Mouse (Mus musculus) forebrain, postnatal 0 days (tissue): ENCODE measurements around the gene Bglap3. TPM values are rescaled to one million over a fixed set of nuclear protein-coding genes. Genes with fewer than 3 reads are reported as not detected.

Experiments
- ATAC-seq: fragments of 200-750 bp; cut with Nextera tagmentation; 2 replicates; pipeline ENCODE4 v1.8.0; 2017; ENCODE audit warnings: mild to moderate bottlenecking, moderate library complexity
- DNase-seq: peaks from one replicate; pipeline ENCODE4 v3.0.0-alpha.2; 2015
- H3K27ac ChIP-seq: fragments of 300-500 bp; sonication (generic); 2 replicates; pipeline ENCODE4 v1.5.1; 2014; ENCODE audit warnings: low read depth, mild to moderate bottlenecking, antibody characterized with exemption, low read length, moderate library complexity, mixed read lengths
- H3K27me3 ChIP-seq: fragments of 300-500 bp; sonication (generic); 2 replicates; pipeline ENCODE4 v1.6.1; 2014; ENCODE audit warnings: mild to moderate bottlenecking, low read length, mixed read lengths; ENCODE audit not compliant: insufficient read depth
- H3K36me3 ChIP-seq: fragments of 300-500 bp; sonication (generic); 2 replicates; pipeline ENCODE4 v1.6.1; 2014; ENCODE audit warnings: mild to moderate bottlenecking, moderate library complexity; ENCODE audit not compliant: insufficient read depth
- H3K4me1 ChIP-seq: fragments of 300-500 bp; sonication (generic); 2 replicates; pipeline ENCODE4 v1.6.1; 2014; ENCODE audit warnings: antibody characterized with exemption; ENCODE audit not compliant: insufficient read depth
- H3K4me2 ChIP-seq: fragments of 300-500 bp; sonication (generic); 2 replicates; pipeline ENCODE4 v1.6.1; 2014; ENCODE audit warnings: low read depth, mild to moderate bottlenecking, moderate library complexity
- H3K4me3 ChIP-seq: fragments of 300-500 bp; sonication (generic); 2 replicates; pipeline ENCODE4 v1.5.1; 2014; ENCODE audit warnings: low read depth, low read length, mixed read lengths
- H3K9ac ChIP-seq: fragments of 300-500 bp; sonication (generic); 2 replicates; pipeline ENCODE4 v1.6.1; 2014; ENCODE audit warnings: mild to moderate bottlenecking
- H3K9me3 ChIP-seq: fragments of 300-500 bp; sonication (generic); 2 replicates; pipeline ENCODE4 v1.6.1; 2016; ENCODE audit warnings: low read length
- CTCF ChIP-seq: sonication (generic); IDR thresholded peaks from 2 replicates; pipeline ENCODE4 v1.5.1; 2016; ENCODE audit warnings: antibody characterized with exemption, control low read depth, low read depth
- WGBS: fragments of 180-500 bp; shearing (Covaris S2); extraction: QIAGEN DNeasy Blood & Tissue Kit; methylation state at CpG from one replicate; pipeline ENCODE4 v1.1.7; 2014; 5-methylcytosine and 5-hydroxymethylcytosine counted together
- polyA plus RNA-seq: library from polyadenylated mRNA; unstranded; fragments of >200 nt; fragmentation: Nextera tagmentation; extraction: Ambion mirVana; gene quantifications from 2 replicates; pipeline ENCODE4 v1.2.1, GENCODE M21; 2015
- total RNA-seq: library from RNA; depleted of rRNA; stranded (reverse); fragments of >200 nt; gene quantifications from 2 replicates; pipeline ENCODE4 v1.2.3, GENCODE M21; 2014

Bglap3 gene
- total and polyA plus RNA-seq, 2 experiments from 2014 or later = not detected

DNA sequence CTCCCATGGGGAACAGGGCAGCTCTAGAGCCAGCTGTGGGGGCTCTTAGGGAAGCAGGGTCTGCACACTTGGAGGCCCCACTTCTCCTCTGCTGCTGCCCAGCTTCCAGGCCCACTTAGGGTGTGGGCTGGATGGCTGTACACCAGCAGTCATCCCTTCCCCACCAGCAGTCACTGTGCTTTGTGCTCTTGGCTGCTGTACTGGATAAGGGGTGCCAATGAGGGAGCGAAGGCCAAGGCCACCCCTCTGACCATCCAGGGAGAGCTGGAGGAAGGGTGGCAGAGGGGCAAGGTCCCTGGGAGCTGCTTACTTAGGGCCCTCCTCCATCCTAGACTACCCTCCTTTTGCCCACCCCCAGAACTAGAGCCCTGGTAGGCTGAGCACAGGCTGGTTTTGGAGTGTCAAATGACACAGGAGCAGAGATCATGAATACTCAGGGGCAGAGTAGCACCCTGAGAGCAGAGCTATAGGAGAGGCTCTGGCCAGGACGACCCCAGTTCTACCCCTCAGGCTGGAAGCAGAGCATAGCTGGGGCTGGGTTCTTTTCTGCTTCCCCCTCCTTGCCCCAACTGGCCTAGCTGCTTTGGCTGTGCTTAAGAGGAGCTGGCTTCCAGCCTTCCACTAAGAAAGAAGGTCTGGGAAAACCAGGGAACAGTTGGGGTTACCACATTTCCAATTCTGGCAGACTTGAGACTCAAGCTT lies 10.8 kb downstream of the Bglap3 start:
- TF ChIP-seq CTCF = no peak
- H3K4me3 ChIP-seq = no peak overlapping the region
- H3K27ac ChIP-seq = 0 out of 2 replicates have a peak overlapping the region, but pooled peaks have one; percentile 5
- H3K4me2 ChIP-seq = no peak overlapping the region
- WGBS = 85% methylated on average over 2 of the region's 2 CpGs
- DNase-seq (no peak), ATAC-seq (peak; percentile 28)
- no peaks in the 10 kb centered on the region for H3K9me3 ChIP-seq
- no peak overlapping the region for H3K9ac ChIP-seq
- H3K27me3 ChIP-seq = no peaks in the 10 kb centered on the region
- H3K36me3 ChIP-seq = peaks cover 57% of the 10 kb centered on the region
- no peaks in the 10 kb centered on the region for H3K4me1 ChIP-seq

DNA sequence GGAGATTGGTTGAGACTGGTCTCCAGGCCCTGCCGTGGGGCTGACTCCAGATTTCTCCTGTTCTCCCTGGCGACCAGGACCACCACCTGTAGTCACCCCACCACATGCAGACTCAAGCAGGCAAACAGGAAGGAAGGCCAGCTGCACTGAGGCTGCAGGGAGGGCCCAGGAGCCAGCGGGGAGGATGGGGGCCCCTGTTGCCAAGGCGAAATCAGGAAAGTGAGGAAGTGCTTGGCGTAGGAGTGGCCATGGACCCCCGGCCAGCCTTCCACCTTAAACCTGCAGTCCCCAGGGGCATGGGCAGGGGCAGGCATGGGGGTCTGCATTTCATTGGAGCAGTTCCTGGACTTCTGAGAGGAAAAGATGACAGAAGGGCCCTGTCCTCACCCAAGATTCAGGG lies 11.4 kb downstream of the Bglap3 start:
- Histone ChIP-seq H3K9ac (no peak overlapping the region), H3K27me3 (no peaks in the 10 kb centered on the region), H3K4me2 (no peak overlapping the region), H3K9me3 (no peaks in the 10 kb centered on the region), H3K27ac (no peak overlapping the region), H3K4me1 (no peaks in the 10 kb centered on the region), H3K36me3 (peaks cover 64% of the 10 kb centered on the region), H3K4me3 (no peak overlapping the region)
- 79% methylated on average over 6 of the region's 6 CpGs for WGBS
- no peak for TF ChIP-seq CTCF
- ATAC-seq = no peak
- no peak for DNase-seq

DNA sequence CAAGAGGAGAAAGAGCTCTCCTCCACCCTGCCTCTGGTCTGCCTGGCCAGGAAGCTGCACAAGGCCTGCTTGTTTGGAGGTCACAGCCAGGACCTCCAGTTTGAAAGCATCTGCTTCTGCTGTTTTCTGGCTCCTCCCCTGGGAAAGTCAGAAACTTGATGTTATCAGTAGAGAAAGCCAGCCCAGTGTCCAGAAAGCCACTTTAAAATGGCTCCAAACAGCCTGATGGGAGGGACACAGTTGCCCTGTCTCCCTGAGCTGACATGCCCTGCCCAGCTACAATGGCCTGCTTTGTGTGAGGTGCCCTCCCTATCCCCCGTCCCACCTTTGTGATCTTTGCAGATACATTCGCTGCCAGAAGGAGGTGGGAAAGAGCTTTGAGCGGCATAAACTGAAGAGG lies 12.6 kb downstream of the Bglap3 start:
- peaks cover 75% of the 10 kb centered on the region for H3K36me3 ChIP-seq
- WGBS = 68% methylated on average over 3 of the region's 3 CpGs
- no peak for TF ChIP-seq CTCF
- H3K4me1 ChIP-seq = no peaks in the 10 kb centered on the region
- no peak overlapping the region for H3K4me2 ChIP-seq
- no peaks in the 10 kb centered on the region for H3K9me3 ChIP-seq
- no peak for DNase-seq
- no peak overlapping the region for H3K27ac ChIP-seq
- no peak for ATAC-seq
- no peak overlapping the region for H3K4me3 ChIP-seq
- no peak overlapping the region for H3K9ac ChIP-seq
- H3K27me3 ChIP-seq = no peaks in the 10 kb centered on the region

DNA sequence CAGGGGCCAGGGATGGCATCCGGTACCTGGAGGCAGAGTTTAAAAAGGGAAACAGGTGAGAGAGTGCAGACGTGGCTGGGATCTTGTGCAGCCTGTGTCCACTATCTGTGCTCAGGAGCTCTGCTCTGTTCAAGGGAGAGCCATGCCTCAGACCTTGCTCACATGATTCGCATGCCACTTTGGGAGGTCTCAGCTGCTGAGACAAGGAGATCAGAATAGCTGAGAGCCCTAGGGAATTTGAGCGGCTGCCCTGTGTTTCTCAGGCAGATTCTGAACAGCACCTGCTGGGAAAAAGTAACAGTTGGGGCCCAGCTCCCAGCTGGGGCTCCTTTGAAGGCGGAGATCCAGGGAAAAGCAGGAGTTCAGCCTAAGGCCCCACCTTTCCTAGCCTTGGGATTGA lies 13.0 kb downstream of the Bglap3 start:
- Histone ChIP-seq H3K9me3 (no peaks in the 10 kb centered on the region), H3K9ac (no peak overlapping the region), H3K27me3 (no peaks in the 10 kb centered on the region), H3K27ac (no peak overlapping the region), H3K36me3 (peaks cover 79% of the 10 kb centered on the region), H3K4me2 (no peak overlapping the region), H3K4me3 (no peak overlapping the region), H3K4me1 (no peaks in the 10 kb centered on the region)
- WGBS = 78% methylated on average over 5 of the region's 5 CpGs
- TF ChIP-seq CTCF = no peak
- DNase-seq (no peak), ATAC-seq (no peak)

DNA sequence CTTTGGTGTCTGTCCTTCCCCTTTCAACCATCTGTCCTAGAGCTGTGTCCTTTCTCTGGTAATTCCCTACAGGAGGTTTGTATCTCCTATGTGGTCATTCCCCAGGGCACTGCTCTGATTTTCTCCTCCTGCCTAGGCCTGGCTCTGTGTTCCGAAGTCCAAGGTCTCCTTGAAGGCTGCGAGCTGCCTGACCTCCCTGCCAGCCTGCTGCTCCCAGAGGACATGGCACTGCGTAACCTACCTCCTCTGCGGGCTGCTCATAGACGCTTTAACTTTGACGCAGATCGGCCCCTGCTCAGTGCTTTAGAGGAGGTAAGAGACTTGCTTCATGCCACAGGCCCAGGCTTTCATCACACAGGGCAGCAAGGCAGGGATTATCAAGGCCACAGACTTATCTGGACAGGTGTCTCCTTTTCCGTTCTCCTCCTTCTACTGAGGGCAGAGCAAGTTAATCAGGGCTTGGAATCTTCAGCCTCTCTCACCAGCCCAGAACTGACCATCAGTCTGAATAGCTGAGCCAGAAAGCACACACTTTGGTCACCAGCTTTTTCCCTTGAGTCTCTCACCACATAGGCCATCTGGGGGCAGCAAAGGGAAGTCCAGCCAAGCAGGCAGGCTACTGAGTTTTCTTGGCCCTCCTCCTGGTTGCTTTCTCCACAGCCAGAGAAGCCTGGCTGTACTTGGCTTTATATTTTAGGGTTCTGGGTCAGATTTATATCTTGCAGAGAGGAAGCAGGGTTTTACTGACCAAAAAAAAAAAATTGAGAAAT lies 18.0 kb downstream of the Bglap3 start:
- WGBS = 97% methylated on average over 8 of the region's 8 CpGs
- no peak overlapping the region for H3K4me2 ChIP-seq
- ATAC-seq (no peak), DNase-seq (no peak)
- no peak overlapping the region for H3K27ac ChIP-seq
- H3K27me3 ChIP-seq = no peaks in the 10 kb centered on the region
- TF ChIP-seq CTCF = no peak
- H3K9me3 ChIP-seq = no peaks in the 10 kb centered on the region
- H3K9ac ChIP-seq = no peak overlapping the region
- H3K36me3 ChIP-seq = peaks cover 98% of the 10 kb centered on the region
- H3K4me3 ChIP-seq = no peak overlapping the region
- H3K4me1 ChIP-seq = no peaks in the 10 kb centered on the region

DNA sequence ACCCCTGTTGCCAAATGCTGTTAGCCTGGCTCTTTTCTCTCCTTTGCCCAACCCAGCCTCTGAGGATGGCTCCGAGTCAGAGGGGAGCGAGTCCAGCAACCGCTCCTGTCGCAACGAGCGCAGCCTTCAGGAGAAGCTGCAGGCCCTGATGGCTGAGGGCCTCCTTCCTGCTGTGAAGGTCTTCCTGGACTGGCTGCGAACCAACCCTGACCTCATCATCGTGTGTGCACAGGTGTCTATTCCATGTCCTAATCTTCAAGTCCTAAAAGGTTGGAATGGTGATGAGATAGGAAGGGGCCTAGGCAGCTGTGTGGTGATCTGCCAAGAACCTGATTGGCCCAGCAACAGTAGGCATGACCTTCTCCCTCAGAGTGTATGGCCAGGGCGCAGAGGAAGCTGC lies 19.6 kb downstream of the Bglap3 start:
- H3K9ac ChIP-seq = no peak overlapping the region
- DNase-seq (no peak), ATAC-seq (no peak)
- H3K4me3 ChIP-seq = no peak overlapping the region
- no peaks in the 10 kb centered on the region for H3K4me1 ChIP-seq
- no peak overlapping the region for H3K27ac ChIP-seq
- no peak for TF ChIP-seq CTCF
- no peaks in the 10 kb centered on the region for H3K9me3 ChIP-seq
- WGBS = 90% methylated on average over 9 of the region's 9 CpGs
- H3K4me2 ChIP-seq = no peak overlapping the region
- H3K27me3 ChIP-seq = no peaks in the 10 kb centered on the region
- H3K36me3 ChIP-seq = peaks cover 98% of the 10 kb centered on the region

DNA sequence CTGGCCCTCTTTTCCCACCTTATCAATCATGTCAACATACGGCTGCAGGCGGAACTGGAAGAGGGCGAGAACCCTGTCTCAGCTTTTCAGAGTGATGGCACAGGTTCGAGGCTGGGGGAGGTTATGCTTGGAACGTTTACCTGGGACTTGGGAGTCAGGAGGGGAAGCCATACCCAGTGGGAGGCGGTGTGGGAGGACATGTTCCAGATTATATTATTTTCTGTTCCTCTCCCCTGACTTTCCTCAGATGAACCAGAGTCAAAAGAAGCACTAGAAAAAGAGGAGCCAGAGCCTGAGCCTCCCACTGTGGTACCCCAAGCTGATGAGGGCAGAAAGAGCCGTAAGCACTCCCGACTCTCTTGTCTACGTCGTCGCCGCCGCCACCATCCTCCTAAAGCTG lies 21.8 kb downstream of the Bglap3 start:
- Histone ChIP-seq H3K27ac (no peak overlapping the region), H3K27me3 (no peaks in the 10 kb centered on the region), H3K4me2 (no peak overlapping the region), H3K4me3 (no peak overlapping the region), H3K36me3 (peaks cover 100% of the 10 kb centered on the region), H3K4me1 (no peaks in the 10 kb centered on the region), H3K9me3 (no peaks in the 10 kb centered on the region), H3K9ac (no peak overlapping the region)
- WGBS = 96% methylated on average over 13 of the region's 13 CpGs
- ATAC-seq (no peak), DNase-seq (no peak)
- no peak for TF ChIP-seq CTCF
